Mouse (Mus musculus) gastrocnemius, postnatal 10 days (tissue): Measurements from ENCODE around the gene Nin. TPM values are rescaled to one million over a fixed set of nuclear protein-coding genes. Genes with fewer than 3 reads are reported as not detected.

Experiments used
- DNase-seq: peaks from one replicate; pipeline ENCODE4 v3.0.0; 2021; ENCODE audit warnings: mixed read lengths
- total RNA-seq, 2 experiments: library from RNA; stranded (reverse); gene quantifications; 2 replicates each; pipeline ENCODE4 v1.2.3; 2021

Gene Nin
- total RNA-seq, 2 experiments from 2014 or later, result 30.3 to 33.4 TPM

DNA sequence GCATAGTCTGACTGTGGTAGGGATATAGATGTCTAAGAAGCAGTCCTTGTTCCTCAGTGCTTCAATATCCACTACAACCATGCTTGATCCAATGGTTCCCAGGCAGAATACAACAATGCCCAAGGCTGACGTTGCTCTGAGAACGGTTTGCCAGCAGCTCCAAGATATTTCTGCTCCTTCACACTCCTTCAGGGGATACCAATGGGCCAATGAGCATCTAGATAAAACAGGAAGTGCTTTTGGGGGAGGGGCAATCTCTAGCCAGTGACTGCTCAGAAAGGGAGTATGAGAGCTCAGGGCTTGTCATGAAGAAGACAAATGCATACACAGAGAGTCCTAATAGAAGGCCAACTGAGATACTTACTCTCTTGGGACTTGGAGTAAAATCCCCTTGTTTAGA is 6.0 kb upstream of the Nin start:
- DNase-seq, result no peak

DNA sequence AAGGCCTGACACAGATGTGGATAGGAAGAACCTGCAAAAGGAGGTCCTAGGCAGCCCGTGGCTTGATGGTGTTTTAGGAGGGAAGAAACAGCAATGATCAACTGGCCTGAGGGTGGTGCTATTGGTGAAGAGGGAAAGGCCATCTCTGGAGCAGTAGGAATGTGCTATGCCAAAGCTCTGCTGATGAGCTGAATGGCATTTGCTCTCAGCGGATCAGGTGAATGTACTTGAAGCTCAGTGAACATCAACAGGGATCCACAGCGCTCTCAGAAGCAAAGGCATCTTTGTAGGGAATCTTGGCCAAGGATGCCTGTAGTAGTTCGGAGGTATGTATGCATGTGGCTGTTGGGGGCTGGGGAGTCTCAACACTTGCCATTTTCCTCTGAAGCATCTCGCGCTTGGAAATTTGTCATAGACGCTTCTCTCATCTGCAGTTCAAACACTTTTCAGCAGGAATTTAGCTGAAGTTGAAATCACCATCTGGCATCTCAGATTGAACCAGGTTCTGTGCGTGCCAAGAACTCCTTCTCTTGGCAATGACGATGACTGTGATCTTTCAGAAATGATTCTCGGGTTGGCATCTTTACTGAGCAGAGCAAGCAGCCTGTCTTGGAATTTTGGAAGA is 5.3 kb upstream of the Nin start:
- DNase-seq, result no peak

DNA sequence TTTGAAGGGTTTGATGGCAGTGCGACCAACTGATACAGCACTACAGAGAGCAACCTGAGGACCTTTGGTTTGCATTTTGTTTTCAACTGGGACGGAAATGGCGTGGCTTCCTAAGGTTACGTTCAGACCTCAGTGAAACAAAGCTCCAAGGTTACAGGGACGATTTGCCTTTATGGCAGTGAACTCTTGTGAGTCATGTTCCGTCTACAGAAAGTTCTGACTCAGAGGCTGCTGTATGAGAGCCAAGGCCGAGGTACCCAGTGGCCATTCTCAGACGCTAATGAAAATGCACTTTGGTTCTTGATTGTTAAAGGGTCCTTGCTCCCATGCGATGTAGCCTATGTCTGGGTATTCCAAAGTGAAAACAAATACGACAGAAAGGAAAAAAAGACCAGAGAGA is 3.6 kb upstream of the Nin start:
- no peak for DNase-seq

DNA sequence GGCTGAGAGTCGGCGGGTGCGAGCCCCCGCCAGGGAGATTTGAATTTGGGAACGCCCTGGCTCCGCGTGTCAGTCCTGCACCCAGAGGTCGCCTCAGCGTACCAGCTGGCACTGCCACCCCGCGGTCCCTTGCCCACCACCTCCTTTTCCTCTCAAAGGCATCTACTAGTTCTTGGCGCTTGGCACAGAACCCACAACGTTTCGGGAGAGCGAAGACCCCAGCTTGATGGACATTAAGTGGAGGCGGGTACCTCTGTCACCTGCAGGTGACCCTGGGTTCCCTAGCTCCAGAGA is 1.5 kb downstream of the Nin start:
- DNase-seq, result no peak

DNA sequence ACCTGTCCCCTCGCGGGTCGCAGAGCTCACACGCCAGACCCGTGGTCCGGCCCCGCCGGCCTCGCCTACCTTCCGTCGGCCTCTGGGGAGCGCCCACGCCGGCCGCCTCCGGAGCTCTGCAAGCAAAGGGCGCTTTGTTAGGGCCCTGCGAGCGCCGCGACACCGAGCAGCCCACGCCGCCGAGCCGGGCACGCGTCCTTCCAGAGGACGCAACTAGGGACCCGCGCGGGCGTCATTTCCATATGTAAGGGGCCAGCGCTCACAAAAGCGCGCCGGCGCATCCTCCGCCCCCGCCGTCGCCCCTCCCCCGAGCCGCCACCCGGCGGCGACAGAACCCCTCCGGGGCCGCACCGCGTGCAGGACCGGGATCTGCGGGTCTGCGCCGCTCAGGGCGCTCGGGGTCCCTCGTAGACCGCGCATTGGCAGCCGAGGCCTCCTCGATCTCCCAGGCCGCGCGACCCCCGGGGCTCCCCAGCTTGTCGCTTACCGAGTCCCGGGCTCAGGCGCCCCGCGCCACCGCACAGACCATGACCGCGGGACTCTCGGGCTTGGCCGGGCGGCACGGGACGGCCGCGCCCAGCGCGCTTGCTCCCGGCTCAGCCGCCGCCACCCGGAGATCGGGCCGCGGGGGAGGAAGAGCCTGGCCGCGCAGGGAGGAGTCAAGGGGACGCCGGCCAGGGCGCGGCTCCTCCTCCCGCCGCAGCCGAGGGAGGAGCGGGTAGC is 2.0 kb downstream of the Nin start:
- peak; percentile 76 for DNase-seq

DNA sequence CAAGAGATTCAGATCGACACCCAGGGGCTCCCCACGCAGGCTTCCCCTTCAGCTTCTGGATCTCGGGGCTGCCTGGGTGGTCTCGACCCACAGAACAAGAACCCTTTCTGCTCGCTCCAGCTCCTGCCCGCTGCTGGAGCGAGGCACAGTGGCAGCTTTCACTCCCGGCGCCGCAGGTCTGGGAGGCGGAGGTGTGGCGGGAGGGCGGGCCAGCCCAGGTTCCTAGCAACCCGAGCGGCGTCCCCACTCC is 2.5 kb downstream of the Nin start:
- no peak for DNase-seq

DNA sequence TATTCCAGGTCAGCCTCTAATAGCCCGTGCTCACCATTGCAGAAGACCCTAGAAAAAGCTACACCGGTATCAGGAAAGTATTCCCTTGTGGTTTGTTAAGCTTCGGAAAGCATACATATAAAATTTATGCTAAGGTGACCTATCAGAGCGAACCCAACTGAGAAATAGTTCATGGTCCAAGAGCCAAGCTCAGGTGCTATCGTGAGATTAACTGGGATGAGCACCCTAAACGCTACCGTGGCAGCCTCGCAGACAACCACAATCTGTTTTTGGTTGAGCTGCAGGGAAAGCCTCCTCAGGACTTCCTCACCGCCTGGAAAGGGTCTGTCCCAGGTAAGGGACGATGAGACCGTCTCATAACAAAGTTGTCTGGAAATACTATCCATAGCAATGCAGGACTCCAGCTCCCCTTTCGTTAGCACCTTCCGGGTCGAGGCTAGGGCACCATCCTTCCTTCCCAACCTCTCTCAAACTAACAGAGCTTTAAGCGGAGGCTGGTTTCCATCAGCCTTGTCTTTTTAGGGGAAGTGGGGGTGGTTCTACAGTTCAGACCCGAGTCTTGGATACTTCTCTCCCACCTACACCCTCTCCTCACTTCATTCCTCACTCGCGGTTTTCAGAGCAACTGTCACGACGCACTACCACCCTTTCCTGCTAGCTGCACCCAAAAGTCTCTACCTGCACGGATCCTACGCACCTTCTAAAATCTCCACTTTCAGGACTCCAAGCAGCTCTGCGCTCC is 3.0 kb downstream of the Nin start:
- DNase-seq, result no peak

DNA sequence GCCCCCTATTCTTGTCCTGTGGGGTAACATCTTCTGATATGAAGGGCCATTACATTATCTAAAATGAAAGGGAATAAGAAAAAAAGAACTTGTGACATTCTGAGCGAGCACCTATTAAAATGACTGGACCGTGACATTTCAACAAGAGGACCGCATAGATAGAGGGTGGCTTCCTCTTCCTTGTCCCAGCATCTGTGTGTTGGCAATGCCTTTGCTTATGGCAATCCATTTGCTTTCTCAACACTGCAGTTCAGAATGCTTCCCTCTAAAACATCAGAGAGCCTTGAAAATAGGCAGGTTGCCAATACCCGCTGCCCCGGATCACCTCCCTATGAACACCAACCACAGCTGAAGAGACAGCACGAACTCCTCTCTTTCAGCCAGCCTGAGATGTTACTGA is 3.6 kb downstream of the Nin start:
- DNase-seq, result no peak

DNA sequence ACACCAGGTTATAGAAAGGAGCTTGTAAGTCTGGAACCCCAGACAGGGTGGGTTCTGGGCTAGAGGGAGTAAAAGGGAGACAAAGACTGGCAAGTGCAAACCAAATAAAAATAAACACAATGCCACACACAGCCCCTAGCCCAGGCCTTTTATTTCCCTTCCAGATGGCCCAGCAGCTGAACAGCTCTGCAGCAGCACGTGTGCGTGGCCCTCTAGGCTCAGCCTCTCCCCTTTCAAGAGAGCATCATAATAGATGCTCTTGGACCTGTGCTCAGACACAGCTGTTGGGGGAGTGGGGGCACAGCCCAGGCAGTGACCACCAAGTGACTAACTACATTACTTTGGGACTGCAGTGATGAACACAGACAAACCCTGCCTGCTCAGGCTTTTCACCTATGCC is 5.4 kb downstream of the Nin start:
- no peak for DNase-seq

DNA sequence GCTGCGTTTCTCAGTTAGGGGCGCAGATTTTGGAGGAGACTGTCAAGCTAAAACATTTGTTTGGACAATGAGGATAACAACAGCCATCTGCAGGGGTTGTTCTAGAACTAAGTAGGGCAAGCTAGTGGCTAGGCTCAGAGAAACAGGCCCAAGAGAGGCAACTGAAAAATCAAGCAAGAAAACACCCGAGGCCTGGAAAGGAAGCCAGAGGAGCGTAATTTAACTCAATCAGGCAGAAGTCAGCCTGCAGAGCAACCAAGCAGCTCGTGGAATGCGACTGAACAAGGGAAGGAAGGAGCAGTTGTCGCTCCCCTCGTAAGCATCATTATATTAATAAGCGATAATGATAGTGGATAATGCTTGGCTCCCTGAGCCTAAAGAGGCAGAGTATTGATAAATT is 7.0 kb downstream of the Nin start:
- DNase-seq, result no peak

DNA sequence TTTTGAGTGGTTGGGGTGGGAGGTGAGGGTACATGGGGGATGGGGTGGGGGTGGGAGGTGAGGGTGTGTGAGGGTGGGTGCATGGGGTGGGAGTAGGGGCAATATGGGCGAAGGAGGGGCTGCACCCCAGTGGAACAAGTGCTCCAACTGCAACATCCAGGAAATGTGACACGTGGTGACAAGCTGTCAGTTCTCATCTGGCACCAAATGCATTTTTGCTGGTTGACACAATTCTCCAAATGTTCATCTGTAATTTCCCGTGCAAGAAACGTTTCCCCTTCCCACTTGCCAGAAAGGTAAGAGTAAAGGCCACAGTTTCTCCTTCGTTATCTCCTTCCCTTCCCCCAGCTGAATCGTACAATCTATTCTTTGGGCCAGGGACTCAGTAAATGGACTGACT is 7.6 kb downstream of the Nin start:
- DNase-seq, result no peak

DNA sequence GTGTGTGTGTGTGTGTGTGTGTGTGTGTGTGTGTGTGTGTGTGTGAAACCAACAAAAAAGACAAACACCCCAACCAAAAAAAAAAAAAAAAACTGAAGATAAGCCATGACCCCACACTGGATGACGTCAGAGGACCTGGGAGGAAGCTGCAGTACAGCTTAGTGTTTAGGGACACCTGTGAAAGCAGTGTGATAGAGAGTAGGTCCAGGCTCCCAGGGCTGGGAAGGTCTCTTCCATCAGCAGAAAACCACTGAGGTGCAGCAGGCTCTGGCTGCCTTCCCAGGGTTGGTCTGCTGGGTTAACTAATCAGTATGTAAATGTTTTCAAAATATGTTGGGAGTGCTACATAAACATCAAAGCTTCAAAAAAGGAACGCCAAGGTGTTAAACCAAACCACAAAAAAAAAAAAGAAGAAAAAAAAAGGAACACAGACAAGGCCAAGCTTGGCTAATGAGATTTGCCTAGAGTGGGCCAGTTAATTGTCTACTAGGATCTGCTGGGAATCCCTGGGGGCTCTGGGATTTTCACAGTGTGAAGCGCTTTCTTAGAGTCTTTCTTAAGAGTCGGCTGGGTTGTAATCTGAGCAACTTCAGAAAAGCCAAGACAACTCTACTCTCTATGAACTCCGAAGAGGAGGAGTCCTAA is 8.6 kb downstream of the Nin start:
- DNase-seq, result no peak

DNA sequence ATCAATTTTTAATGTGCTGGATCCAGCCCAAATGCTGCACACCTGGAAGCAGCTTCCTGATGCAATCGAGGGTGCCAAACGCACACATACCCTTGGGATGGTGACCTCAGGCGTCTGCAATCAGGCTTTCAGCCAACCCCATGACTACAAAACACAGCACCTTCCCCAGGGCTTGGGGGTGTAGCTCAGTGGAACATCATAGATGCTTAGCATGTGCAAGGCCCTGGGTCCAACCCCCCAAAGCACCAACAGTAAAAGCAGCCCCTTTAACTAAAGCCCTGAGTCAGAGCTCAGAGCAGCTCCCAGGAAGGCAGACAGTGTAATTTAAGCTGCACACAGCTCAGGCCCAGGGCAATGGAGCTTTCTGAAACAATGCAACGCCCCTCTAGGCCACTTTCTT is 9.3 kb downstream of the Nin start:
- DNase-seq, result no peak

DNA sequence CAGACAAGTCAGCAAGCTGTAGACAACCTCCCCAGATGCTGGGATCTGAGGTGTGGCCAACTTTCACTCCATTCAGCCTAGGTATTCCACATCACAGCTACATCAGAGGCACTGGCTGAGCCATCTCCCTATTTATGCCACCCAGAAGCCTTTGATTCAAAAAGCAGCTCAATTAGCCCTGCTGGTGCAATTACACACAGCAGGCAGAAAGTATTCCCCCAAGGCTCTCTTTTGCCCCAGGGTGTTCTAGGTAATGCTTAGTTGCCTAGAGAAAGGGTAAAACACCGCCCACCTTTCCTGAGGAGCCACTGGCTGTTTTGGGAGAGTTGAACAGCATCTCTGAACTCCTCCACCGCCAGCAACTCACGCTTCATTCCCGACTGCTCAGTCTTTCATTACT is 10.3 kb downstream of the Nin start:
- DNase-seq, result no peak

DNA sequence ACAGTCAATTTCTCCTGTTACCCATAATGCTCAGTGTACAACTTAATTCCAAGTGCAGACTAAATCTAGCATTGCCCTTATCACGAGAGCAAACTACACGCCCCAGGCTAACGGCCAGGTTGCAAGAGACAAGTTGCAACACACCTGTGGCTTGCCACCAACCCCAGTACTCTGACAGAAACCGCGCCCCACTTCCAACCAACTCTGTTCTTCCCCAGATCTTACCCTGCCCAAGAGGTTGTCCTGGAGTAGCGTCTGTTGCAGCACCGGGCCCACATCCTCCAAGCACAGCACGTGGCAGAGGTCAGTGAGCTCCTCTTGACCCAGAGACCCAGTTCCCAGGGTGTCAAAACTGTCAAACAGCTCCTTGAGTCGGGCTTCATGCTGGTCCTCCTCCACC is 11.1 kb downstream of the Nin start:
- no peak for DNase-seq

DNA sequence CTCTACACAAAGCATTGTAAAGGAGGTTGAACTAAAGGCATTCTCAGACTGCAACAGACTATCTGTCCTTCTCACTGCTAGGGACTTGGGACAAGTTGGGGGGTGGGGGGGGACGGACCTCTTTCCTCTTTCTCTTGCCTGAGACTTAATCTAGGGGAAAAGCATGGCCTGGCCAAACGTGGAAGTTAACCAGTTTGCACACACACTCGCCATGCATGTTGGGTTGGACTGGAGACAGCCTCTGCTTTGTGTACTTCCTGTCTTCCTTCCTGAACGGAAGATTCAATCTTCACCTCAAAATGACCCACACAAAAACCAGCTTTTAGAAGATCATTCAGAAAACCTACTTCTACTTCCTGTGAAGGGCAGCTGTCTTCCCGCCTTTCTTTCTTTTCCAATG is 11.7 kb downstream of the Nin start:
- DNase-seq, result no peak

DNA sequence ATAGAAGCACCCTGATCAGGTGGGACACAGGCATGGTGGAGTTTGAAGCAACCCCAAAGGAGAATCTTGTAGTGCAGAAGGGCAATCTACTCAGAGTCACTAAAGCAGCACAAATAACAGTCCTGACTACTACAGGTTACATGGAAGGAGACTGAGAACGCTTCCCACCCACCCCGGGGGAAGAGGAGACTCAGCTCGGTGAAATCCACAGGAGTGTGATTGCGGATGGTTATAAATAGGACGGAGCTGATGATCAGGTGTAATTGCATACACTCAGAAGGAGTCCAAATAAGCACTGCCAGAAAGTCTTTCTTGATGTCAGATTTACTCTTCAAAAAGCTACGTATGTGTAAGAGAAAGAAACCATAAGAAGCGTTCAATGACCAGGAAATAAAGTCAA is 15.6 kb downstream of the Nin start:
- no peak for DNase-seq

DNA sequence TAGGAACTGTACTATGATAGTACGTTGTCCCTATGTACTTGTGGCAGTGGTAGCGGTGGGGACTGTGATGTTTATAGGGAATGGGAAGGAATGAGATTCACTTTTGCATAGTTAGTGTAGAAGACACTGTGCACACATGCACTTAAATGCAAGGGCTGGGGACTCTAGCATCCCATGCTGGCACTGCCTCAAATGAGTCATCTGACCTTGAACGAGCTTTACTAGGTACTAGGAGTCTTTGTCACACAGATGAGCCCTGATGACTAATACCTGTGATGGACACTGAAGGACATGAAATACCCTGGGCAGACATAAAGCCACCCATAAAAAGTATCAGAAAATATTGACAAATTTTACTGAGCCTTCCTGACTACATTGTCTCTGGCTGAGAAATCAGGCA is 16.2 kb downstream of the Nin start:
- no peak for DNase-seq

DNA sequence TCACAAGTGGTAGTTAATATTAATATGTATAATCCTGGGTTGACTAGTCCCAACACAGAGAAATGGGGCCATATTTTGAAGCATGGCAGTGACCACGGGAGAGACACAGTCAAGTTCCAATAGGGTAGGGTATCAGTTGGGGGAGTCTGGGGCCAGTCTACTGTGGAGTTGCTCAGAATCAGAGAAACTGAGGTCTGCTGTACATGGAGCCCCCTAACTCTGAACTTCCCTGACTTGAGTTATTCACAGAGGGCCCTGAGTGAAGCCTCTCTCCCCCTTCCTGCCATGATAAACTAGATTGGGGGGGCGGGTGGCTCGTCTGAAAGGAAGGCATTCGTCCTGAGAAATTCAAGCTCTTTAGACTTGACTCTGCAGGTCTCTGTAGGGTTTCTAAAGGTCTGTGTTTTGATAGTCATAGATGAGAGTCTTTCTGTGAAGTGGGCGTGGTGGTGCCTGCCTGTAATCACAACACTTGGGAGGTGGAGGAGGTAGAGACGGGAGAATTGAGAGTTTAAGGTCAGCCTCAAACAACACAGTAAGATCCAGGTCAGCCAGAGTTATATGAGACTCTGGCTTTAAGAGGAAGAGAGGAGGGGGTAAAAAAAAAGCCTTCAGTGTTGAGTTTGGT is 20.1 kb downstream of the Nin start:
- no peak for DNase-seq

DNA sequence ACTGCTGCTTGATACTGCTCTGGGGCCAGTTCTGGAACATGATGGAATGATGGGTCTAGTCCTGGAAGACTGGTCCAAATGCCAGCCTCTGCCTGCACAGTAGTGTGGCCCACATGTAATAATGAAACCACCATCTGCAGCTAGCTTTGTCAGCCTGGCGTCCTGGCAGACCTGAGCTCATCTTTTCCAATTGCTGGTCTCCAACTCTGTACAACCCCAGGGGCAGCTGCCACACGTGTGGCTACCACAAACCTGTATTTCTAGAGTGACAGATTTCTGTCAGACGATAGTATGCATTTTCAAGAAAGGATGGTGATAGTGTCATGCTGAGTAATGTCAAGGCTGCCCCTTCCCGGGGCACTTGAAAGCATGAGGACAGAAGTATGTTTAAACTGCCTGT is 25.2 kb downstream of the Nin start:
- DNase-seq, result no peak

DNA sequence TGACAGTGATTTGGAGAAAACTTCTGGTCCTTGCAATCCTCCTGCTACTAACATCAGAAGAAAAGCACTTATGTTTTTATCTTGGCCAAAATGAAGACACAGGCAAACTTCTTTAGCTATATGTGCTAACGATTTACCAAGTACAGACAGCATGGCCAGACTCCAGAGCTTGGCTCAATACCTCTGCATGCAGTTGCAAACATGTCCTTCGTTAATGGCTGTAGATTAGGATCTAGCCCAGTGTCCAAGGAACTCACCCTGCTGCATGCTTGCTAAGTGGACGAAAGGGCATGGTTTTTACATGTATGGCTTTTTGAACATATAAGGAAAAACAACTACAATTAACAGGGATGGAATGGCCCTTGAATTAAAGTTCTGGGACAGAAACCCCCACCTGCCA is 28.2 kb downstream of the Nin start:
- DNase-seq, result no peak

DNA sequence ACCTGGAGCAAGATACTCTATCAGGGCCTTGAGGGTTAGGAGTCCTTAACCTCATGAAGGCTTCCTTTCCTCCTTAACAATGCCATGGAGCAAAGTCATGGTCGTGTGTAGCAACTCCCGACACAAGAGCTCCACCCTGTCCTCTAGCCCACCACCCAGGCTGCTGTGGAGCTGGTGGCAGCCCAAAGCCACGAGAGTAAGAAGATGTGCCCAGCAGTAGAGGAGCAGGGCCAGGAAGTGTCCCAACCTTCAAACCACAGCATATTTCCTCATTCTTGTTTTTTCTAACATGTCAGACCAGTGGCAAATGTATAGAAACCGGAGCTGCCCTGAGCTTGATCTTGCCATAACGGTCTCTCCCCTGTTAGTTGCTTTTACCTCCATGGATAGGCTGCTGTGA is 29.3 kb downstream of the Nin start:
- DNase-seq, result no peak

DNA sequence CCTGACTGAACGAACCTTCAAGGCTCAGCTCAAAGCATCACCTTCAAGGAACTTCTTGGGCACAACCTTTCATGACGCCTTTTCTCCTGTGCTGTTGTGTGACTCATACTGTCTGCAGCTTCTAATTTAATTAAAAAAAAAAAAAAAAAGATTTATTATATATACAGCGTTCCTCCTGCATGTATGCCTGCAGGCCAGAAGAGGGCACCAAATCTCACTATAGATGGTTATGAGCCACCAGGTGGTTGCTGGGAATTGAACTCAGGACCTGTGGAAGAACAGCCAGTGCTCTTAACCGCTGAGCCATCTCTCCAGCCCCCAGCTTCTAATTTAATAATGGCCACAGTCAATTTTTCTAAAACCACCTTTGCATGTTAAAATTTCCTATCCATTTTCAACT is 29.8 kb downstream of the Nin start:
- DNase-seq, result no peak
